Mouse (Mus musculus): Measurements from ENCODE around the gene Lcmt1.

Gene Lcmt1

DNA sequence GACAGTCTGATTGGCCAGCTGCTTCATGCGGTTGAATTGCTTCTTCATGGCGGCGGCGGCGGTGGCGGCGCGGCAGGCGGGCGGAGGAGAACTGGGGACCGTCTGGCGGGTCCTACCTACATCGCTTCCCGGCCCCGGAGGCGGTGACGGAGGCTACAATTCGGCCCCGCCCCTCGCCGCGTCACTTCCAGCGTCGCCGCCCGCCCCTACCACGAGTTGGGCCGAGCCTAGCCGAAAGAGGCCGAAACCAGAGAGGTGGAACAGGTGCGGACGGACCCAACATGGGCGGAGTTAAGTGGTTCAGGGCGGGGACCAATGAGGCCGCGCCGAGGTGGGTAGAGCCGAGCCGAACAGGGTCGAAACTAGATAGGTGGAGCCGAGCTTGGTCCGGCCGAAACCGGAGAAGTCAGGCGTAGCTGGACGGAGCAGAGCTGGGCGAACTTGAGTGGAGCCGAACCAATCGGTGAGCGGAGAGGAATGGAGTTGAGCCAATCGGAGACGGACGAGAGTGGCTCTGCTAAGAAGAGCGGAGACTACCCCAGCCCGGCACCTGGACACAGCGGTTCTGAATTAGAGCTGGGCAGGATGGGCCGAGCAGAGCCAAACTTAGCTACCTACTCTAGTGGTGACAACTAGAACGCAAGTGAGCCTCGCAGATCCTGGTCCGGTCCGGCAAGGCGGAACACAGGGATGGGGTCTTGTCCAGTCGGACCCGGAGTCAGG is at the start of gene Lcmt1, which contains the start of gene Arhgap17:
Gene Lcmt1, plus strand, starts transcription at position 26 of the 723 bp plus-strand sequence.
Gene Arhgap17, minus strand, starts transcription at position 157 of the 723 bp plus-strand sequence.
- peak; percentile 98 for DNase-seq (ENCODE audit: low read depth)

DNA sequence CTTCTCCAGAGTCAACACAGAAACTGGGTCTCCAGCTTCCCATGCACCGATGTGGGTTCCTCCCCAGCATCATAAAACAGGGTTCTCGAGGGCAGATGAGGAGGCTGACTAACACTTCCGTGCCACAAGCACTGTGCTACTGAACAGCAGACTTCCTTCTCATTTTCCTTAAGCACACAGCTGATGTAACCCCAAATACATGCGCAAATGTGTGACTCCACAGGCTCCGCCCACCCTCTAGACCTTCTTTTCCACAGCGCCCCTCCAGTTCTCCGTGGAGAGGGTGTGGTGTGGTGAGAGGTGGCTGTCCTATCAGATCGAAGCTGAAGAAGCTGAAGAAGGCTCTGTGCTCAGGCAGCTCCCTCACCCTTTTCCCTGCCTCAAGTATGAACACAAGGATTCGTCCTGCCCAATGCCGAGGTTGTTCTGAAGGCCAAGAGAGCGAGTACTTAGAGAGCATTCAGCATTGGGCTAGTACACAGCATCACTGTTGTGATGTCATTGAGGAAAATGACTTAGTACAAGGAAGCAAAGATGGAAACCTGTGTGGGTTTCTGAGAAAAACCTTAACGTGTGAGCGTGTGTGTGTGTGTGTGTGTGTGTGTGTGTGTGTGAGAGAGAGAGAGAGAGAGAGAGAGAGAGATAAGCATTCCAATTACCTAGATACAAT is 47.0 kb upstream of the Lcmt1 start:
- DNase-seq (ENCODE audit: low read depth) = no peak

DNA sequence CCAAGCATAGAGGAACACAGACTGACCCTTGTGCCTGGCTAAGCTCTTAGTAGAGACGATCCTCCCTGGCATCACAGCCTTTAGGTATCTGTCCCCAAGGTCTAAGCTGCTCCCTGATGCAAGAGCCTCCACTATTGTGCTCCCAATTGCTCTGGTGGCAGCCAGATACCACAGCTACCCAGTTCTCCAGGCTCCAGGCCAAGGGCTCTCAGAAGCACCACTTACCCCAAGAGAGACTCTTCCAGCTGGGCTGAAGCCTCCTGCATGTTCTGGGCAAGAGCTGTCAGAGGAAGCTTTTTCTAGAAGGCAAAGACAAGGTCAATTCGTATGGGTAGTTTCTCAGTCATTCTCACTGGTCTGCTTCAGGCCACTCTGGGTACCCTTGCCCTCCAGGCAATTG is 46.2 kb upstream of the Lcmt1 start:
- no peak for DNase-seq (ENCODE audit: low read depth)

DNA sequence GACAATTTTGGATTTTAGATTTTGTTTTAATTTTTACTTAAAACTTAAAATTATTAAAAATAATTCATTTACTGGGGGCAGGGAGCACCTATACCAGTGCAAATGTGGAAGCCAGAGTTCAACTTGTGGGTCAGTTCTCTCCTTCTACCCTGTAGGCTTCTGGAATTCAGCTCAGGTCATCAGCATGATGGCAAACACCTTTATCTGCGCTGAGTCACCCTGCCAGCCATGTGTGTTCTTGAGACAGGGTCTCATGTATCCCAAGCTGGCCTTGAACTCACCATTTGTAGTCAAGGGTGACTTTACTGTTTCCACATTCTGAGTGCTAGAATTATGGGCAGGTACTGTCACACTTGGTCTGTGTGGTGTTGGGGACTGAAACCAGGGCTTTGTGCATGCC is 45.5 kb upstream of the Lcmt1 start:
- DNase-seq (ENCODE audit: low read depth) = no peak

DNA sequence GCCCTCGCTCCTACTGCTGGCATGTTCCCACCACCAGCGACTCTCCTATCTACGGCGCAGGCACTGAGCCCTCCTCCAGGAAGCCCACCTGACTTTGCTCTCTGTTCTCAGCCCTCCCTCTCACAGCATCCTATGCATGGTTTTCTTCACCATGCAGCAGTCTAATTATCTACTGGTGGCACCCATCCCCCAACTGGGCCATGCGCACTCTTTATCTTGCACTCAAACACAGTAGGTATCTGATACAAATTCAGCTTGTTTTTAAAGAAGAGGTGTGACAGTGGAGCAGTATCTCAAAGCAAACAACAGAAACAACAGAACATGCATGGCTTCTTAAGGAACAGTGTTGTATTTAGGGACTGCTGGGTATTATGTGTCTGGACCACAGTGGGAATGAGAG is 43.5 kb upstream of the Lcmt1 start:
- DNase-seq (ENCODE audit: low read depth) = no peak

DNA sequence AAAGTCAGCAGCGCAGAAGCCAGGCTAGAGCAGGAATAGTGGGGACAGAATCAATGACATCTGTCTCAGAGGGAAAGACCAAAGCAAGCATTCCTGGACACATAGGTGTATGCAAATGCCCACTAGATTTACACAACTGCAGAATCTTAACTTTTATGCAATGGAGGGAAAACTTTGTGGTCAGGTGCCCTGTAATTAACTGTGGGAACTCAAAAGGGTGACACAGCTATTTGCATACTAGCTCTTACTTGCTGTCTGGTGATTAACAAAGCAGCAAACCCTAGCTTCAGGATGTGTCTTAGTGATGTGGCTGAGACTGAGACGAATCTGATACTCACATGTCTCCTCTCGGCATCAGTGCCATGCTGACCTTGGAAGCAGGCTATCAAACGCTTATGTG is 42.7 kb upstream of the Lcmt1 start:
- no peak for DNase-seq (ENCODE audit: low read depth)

DNA sequence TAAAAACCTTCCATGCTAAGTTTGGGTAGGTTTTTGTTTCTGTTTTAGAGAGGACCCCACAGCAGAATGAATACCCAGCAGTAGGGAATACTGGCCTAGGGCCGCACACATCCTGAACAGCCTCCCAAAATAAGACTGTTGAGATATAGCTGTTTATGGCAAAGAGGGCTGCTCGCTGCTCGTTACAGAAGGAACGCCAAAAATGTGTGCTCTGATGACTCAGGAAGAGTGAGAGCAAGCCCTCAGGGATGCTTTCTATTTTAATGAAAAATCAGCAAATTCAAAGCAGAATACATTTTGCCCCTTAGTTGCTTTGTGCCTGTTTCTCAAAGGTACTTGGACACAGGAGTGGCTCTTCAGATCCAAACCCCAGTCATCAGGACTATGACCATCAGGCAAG is 41.7 kb upstream of the Lcmt1 start:
- DNase-seq (ENCODE audit: low read depth) = peak; percentile 64

DNA sequence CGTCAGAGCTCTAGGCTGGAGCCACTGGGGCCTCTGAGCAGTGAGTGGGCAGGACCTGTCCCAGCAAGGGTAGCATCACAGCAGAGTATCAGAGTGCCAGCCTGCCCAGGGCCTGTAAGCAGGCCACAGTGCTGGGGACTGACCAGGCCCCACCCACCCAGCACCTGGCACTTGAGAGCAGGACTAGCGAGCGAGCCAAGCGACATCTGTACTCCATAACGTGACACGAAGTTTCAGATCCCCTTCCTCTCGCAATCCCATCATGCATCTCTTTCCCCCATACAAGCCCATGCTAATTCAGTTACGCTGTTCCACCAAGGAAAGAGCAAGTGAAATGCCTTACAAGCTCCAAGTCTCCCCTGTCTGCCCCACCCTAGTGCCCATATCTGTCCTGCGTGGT is 39.1 kb upstream of the Lcmt1 start:
- DNase-seq (ENCODE audit: low read depth) = no peak

DNA sequence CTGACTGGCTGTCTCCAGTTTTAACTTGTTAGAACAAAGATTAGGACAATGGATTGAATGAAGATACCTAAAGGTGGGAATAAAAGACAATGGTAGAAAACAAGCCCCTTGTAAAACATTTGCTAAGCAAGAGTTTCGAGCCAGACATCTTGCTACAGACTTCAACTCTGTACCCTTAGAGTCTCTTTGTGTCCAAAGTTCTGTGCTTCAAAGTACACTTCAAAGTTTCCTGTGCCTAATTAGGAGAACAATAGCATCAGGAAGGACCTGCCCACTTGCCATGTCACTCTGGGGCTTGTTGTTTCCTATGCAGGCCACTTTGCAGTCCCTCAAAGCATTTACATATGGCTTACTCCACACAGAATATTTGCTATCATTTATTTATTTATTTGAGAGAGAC is 33.3 kb upstream of the Lcmt1 start:
- DNase-seq (ENCODE audit: low read depth) = no peak

DNA sequence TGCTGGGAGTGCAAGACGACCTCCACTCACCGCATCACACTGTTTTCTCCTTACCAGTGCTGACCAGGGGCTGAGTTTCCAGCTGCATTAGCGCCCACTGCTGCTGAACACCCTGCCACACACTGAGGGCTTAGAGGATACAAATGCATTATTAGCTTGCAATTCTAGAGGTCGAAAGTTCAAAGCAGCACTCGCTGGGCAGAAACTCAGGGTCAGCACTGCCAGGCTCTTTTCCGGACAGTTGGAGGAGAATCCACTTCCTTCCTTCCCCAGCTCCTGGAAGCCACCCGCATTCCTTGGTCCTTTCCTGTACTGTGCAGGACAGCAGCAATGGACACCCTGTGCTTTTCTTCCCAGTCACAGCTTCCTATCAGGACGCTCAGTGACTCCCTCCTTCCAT is 31.2 kb upstream of the Lcmt1 start:
- DNase-seq (ENCODE audit: low read depth) = no peak

DNA sequence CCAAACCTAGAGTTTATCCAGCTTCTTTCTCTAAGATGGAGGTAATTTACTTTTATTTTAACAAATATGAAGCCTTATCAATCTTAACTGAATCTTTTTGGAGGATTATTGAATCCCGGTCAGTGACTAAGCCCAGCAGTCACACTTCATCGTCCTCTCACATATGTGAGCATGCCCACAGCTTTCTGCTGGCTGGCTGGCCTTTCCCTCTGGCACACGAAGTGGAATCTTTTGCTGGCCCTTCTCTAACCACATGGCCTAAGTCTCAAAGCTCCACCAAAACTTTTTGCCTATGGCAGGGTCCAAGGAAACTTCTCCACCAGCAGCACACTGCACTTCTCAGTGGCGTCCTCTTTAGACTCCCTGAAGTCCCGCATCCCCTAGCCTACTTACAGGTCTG is 27.7 kb upstream of the Lcmt1 start:
- peak; percentile 53 for DNase-seq (ENCODE audit: low read depth)

DNA sequence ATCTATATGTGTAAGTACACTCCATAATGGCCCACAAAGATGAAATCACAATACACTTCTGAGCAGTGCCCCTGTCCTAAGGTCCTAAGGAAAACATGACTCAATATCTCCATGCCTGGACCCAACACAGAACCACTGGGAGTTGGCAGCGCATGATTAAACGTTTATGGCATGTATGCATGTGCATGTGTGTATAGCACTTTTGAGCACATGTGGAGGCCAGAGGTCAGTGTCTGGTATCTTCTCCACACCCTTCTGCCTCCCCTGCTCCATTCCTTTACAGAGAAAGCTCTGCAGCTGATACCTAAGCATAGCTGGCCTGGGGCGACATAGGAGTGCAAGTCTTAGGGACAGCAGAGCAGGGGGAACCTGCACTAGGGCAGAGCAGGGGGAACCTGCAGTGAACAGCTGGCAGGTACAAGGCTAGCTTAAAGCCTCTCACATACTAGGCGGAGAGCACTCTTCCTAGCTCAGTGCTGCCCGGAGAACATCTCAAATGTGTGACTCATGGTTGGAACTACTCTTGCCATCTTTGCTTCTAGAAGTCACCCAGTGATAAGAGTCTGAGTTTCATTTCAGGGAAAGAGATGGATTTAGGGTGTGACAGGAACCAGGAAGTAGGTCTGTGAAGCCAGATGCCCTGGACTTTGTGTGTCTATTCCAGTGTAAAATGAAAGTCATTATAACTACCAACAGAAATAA is 25.4 kb upstream of the Lcmt1 start:
- peak; percentile 17 for DNase-seq (ENCODE audit: low read depth)

DNA sequence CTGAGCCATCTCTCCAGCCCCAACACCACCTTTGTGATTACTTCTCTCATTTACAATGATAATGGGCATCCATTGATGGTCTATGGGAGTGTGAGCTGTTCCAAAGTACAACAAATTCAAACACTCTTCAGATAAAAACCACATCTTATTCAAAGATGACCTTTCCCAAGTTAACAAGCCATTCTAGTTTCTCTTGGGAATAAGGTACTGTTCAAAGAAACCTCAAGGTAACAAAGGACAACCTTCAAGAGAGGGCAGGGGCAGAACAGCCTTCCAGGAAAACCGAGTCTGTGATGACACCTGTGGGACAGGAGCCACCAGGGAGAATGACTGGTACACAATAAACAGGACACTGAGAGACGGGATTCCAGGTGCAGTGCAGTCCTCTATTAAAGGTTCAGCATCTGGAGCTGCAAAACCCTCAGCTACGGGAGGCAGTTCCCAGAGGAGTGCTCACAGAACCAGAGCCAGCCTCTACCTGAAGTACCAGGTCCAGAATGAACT is 24.5 kb upstream of the Lcmt1 start:
- no peak for DNase-seq (ENCODE audit: low read depth)

DNA sequence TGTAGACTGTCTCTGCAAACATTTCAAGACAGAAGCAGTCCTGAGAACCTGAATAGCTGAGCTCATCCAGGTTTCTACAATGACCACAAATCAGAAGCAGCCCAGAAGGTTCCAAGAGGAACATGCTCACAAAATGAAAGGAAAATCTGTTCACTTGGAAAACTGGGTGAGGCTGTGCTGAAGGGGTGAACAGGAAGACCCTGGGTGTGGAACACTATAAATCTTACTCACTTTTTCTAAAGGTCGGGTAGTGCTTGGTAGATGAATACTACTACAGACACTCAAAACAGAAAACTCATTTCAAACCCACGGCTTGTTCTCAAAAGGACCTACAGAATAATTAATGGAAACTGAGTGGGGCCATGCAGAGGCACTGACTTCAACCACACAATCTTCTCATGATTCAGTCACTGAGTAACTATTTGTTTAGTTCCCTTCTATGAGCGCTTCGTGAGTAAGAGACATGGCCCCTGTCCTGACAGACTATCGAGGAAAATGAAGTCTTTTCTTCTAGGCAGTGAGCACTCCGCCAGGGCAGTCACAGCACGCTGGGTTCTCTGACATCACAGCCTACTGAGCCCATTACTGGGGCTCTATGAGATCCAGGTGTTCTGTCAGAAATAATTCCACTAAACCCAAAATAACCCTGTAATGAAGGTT is 22.8 kb upstream of the Lcmt1 start:
- DNase-seq (ENCODE audit: low read depth) = peak; percentile 35

DNA sequence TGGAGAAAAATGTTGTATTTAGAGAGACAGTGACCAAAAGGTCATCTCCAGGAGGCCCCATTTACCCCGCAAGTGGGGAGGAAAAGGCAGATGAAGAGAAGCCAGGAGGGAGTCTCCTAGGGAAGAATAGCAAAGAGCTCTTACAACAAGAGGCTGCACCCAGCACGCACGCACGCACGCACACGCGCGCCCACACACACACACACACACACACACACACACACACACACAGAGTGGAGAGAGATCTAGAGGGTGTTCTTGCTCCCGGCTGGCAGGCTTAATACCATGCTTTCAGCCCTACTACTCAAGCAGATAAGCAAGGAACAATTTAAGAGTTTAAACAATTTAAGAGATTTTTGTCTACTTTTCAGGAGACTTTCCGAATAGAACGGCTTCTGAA is 19.8 kb upstream of the Lcmt1 start:
- DNase-seq (ENCODE audit: low read depth) = no peak

DNA sequence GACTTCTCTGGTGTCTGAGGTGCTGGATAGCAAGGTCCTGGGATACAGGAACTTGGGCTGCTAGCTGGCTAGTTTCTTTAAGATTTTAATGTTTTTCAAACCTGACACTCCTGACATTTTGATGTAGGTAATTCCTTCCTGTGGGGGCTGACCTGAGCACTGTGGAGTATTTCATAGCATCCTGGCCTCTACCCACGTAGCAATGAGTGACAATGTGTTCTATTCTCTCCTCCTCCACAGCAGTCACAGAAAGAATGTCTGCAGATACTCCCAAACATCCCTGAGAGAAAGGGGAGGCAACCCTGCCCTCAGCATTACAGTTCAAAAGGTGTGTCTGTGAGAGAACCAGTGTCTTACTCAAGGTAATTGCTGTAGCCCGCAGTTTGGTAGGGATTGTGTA is 19.3 kb upstream of the Lcmt1 start:
- DNase-seq (ENCODE audit: low read depth) = no peak

DNA sequence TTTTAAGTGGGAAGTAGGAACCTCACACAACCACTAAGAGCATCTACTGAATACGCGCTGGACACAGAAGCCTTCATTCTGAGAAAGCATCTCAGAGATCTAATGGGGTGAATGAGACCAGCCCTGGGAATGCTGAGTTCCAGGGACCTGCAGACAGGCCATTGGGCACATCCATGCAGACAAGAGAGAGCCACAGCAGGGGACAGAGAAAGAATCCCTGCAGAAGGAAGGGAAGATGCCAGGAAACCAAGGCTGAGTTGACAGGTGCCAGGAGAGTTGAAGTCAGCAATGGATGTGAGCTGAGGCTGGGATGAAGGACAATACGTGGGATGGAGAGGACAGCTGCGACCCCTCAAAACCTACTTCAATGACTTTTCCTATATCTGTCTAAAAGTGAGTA is 16.5 kb upstream of the Lcmt1 start:
- DNase-seq (ENCODE audit: low read depth) = no peak

DNA sequence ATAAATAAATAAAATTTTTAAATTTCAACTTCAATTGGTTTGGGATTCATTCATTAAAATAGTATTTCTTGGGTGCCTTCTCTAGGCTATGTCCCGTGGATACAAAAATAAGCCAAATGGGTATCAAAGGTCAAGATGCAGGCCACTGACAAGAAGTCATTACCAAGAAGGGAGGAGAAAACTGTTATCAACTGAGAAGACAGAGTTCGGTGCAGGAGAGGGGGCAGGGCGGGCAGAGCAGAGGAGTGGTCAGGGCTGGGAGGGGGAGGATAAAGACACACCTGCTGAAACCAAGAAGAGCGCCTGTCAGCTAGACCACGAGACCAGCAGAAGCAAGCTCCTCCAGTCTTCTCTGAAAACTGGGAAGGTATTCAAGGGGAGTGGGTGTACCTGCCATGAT is 15.7 kb upstream of the Lcmt1 start:
- no peak for DNase-seq (ENCODE audit: low read depth)

DNA sequence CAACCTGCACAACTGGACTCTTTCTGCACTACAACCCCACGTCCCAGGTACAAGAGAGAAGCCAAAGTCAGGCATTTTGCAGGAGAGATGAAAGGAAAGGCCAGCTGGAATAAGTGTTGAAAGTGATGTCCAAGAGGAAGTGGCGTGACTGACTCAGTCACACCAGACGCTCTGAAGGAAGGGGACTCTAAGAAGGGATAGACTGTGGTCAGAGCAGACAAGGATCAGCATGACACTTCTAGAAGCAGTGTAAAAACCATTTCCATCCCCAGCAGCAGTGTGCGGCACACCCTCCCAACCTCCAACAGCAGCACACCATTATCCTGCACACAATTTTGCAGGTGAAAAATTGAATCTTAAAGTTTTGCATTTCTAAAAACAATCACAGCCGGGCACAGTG is 15.2 kb upstream of the Lcmt1 start:
- DNase-seq (ENCODE audit: low read depth) = no peak

DNA sequence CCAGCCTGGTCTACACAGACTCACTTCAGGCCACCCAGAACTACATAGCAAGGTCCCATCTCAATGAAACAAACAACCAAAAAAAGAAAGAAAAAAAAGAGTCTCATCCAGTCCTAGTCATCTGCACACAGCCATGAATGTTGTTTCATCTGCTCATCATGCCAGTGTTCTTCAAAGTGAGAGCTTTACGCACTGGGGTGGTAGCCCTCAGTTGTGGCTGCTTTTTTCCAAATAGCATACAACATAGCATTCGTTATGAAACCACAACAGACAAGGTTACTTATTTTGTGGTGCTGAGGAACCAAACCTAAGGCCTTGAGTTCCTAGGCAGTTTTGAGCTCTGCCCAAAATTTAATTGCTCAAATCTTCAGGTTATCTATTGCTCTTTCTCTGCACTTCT is 14.7 kb upstream of the Lcmt1 start:
- no peak for DNase-seq (ENCODE audit: low read depth)

DNA sequence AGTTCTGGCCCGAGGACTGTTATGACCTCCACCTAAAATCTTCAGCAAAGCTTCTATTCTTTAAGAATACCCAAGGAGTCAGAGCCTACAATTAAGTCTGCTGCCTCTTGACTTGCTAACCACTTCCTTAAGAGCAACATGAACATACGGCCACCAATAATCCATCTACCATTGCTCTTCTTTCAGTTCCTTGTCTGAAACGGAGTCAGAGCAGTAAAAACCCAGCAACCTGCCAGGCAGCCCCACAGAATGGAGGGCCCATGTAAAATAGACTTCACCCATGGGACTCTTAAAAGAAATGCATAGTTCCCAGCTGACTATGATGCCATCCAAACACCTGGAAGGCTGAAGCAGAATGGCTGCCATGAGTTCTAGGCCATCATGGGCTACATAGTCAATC is 13.4 kb upstream of the Lcmt1 start:
- no peak for DNase-seq (ENCODE audit: low read depth)

DNA sequence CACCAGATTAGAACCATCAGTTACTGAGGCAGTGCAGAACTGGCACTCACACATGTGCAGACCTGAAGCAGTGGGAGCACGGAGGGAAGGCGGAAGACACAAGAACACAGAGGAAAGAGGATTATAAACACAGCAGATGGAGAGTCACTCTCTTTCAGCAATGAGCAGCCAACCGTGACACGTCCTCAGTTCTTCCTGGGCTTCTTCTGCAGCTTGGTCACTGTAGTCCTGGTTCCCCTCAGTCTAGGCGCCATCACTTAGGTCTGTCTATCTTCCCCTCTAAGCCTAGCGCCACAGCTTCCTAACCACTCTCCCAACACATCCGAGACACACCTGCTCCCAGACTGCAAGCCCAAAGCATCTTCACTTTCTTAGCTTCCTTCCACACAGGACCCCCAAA is 10.5 kb upstream of the Lcmt1 start:
- no peak for DNase-seq (ENCODE audit: low read depth)

DNA sequence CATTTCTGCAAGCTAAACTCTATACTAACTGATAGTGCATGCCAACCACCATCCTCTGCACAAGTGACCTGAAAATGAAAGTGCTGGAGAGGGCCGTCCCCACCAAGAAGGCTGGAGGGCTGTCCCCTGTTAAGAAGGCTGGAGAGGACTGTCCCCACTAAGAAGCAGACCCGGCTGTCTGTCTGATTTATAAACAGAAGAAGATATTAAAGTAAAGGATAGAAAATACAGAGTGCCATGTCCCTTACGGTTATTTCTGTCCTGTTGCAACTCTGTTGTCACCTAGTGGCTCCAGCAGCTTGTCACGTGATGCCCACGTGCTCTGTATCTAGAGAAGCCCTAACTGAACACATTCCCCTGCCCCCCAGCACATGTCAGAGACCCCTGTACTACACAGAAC is 9.4 kb upstream of the Lcmt1 start:
- no peak for DNase-seq (ENCODE audit: low read depth)

All from NIH3T3 (cell line).